Mouse (Mus musculus) left cerebral cortex, adult 8-10 months (tissue): ENCODE results near the gene Tm4sf20. TPM values are rescaled to one million over a fixed set of nuclear protein-coding genes. Genes with fewer than 3 reads are reported as not detected.

Experiments
- DNase-seq, 2 experiments: peaks; one replicate each; pipeline ENCODE4 v3.0.0; 2022; ENCODE audit warnings: low spot score in 2 of 2
- total RNA-seq, 4 experiments: library from RNA; stranded (reverse); gene quantifications; 2 replicates each; pipeline ENCODE4 v1.2.4; 2022

Gene Tm4sf20
- total RNA-seq, 4 experiments from 2014 or later: not detected

GRCm38 (mm10) chr1:82779388-82779966 is 11.2 kb upstream of the Tm4sf20 start:
- DNase-seq: no peak

GRCm38 (mm10) chr1:82775293-82775692 is 7.0 kb upstream of the Tm4sf20 start:
- no peak for DNase-seq

- no peak for DNase-seq
Observed at GRCm38 (mm10) chr1:82773208-82773607, 4.9 kb upstream of the Tm4sf20 start.

DNA sequence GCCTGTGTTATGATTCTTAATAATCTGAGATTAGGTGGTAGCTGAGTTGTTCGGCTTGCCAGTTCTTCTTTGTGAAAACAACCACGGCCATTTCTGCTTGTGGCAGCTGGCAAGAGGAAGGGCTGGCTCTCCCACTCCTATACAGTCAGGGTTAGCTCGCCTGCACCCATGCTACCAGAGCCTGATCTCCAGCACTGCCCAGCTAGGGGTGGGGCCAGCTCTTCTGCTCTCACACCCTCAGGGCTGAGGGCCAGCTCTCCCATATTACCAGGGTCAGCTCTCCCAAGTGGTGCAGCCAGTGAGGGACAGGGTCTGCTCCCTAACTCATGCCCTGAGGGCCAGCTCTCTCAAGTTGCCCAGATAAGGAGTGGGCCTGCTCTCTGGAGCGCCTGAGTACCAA is 4.2 kb upstream of the Tm4sf20 start:
- no peak for DNase-seq

DNA sequence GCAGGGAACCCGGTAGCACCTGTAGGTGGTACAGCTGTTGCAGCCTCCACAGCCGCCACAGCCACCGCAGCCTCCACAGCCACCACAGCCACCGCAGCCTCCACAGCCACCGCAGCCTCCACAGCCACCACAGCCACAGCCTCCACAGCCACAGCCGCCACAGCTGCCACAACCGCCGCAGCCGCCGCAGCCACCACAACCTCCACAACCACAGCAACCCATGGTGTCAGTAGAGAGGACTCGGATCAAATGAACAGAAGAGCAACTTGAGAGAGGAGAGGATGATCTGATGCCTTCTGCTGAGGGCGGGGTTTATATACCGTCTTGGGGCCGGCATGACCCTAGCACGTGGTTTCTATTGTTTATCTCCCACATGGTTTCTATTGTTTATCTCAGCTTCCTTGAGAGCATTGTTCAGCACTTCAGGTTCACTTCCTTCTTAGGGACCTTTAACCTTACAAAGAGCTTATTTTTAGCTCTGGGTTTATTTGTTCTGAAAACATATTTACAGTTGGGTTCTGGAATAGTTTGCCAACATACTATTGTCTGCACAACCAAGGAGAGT is 2.8 kb upstream of the Tm4sf20 start, which contains the start of gene Gm47791:
Gene Gm47791 (minus strand): TSS at position 222 of the 565 bp plus-strand sequence.
- no peak for DNase-seq

- no peak for DNase-seq
Observed at GRCm38 (mm10) chr1:82766641-82767040, 1.6 kb downstream of the Tm4sf20 start.

DNA sequence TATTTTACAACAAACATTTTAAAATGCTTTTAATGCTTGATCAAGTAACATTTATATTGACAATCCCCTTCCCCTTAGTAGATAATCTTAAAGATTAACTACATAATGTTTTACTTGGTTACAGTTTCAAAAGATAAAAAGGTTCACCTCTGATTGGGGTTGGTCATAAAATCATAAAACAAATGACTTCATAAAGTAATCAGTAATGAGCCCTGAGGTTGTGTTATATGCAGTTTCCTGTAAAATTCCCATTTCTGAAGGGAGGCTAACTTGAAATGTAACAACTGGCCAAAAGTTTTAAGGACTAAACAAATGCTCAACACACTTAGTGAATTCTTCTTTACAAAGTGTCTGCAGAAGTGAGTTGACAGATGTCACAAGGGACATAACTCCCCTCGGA is 2.0 kb downstream of the Tm4sf20 start:
- DNase-seq: no peak

GRCm38 (mm10) chr1:82762274-82762673 is 6.0 kb downstream of the Tm4sf20 start:
- no peak for DNase-seq

- no peak for DNase-seq
Observed at GRCm38 (mm10) chr1:82761454-82762169, 6.6 kb downstream of the Tm4sf20 start.

DNA sequence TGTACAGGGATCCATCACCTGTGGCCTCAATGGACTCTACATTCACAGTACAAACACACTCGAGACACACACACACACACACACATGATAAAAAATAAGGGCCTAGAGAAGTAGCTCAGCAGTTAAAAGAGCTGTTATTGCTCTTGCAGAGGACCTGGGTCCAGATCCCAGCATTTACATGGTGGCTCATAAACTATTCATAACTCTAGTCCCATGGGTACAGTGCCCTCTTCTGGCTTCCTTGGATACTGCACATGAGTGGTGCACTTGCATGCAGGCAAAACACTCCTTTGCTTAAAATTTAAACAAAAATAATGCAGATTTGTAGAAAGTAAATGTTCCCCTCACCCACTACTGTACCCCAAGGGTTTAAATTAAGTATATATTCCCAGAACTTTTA is 8.7 kb downstream of the Tm4sf20 start:
- DNase-seq: no peak

GRCm38 (mm10) chr1:82747714-82748452 is 20.4 kb downstream of the Tm4sf20 start:
- DNase-seq: no peak

DNA sequence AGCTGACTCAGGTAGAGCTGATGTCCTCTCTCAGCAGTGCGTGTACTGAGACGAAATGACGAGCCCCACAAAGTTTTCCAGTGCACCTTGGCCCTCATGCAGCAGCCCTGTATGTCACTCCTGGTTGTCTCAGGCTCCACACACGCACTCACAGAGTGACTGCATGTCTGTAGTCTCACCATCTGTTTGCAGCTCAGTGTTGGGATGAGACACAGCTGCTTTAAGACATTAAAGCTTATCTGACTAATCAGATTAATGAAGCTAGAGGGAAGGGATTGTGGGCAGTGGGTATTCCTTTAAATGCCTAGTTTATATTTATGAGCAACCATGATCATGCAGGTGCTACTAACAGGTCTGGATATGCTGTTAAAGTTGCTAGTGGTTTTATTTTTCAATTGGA is 21.9 kb downstream of the Tm4sf20 start:
- no peak for DNase-seq

DNA sequence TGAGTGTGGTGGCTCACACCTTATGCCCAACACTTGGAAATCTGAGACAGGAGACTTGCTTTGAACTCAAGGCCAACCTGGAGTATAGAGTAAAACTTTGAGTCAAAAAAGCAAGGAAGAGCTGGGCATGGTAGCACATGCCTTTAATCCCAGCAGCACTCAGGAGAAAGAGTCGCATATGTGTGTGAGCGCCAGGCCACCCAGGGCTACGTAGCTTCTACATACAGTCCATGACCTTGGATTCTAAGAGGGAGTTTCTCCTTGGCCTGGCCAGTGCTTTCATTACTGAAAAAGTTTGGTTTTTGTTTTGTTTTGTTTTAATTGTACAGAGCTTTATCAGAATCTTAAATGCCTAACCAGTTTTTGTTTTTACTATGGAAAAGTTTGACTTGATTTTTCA is 24.3 kb downstream of the Tm4sf20 start:
- DNase-seq: no peak

DNA sequence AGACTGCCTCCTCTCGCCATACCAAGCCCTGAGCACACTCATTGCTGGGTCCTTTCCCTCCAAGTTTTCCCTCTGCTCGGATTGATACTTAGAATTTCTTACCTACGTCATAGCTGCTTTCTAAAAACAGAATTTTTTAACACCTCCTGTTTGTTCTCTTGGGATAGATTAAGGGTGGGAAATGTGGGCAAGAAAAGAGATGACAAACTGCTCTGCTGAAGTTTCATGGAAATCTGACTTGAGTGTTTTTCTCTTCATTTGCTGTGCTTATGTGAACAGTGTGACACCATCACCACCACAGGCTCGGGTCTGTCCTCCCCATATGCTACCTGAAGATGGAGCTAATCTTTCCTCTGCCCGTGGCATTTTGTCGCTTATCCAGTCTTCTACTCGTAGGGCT is 26.7 kb downstream of the Tm4sf20 start:
- DNase-seq: no peak

DNA sequence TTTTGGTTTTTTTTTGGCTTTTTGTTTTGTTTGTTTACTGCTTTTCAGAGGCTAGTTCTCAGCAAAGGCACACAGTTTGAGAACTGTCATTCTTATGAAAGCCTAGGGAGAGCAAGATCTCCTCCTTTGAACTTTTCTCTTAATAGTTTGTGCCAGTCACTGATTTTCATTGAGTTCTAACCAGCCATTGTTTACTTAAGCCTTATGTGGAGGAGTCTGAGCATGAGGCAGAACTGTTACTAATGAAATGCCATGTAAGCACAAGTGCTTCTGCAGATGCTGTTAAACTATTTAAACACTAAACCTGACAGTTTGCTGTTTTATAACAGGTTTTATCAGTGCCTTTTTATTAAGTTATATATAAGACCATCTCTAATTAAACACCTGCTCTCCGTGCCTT is 30.2 kb downstream of the Tm4sf20 start:
- no peak for DNase-seq

GRCm38 (mm10) chr1:82733357-82733756 is 34.9 kb downstream of the Tm4sf20 start:
- no peak for DNase-seq

DNA sequence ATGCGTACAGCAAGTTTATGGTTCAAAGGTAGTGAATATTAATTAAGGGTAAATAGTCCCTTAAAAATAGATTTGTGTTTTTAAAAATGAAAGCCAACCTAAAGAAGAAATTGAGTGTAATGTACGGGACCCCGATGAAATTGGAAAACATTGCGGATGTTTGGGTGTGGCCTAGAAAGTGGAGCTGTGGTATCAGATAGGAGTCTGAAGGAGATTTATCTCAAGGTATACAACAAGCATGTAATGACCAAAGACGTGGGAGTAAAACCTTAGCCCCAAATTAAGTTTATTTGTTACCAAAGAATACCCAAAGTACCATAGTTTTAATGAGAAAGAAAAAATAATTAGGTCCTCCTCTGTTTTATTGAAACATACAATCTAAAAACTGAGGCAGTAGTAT is 41.8 kb downstream of the Tm4sf20 start:
- DNase-seq: no peak

GRCm38 (mm10) chr1:82725875-82726185 is 42.4 kb downstream of the Tm4sf20 start:
- no peak for DNase-seq

- no peak for DNase-seq
Observed at GRCm38 (mm10) chr1:82725026-82725874, 43.0 kb downstream of the Tm4sf20 start.

- peak; percentile 87 to 90 for DNase-seq
Observed at GRCm38 (mm10) chr1:82724339-82725025, 43.8 kb downstream of the Tm4sf20 start, which contains the start of gene Mff. Mff (plus strand) TSS chr1:82724890.
